Mouse (Mus musculus): ENCODE data around the gene Alg14. TPM values are rescaled to one million over a fixed set of nuclear protein-coding genes. Genes with fewer than 3 reads are reported as not detected.
A peak's percentile ranks its signal among the peaks of the same experiment; 100 is the strongest.

Gene Alg14
- total and polyA plus RNA-seq, 3 experiments = 6.0 to 10.2 (median 6.3) TPM

DNA sequence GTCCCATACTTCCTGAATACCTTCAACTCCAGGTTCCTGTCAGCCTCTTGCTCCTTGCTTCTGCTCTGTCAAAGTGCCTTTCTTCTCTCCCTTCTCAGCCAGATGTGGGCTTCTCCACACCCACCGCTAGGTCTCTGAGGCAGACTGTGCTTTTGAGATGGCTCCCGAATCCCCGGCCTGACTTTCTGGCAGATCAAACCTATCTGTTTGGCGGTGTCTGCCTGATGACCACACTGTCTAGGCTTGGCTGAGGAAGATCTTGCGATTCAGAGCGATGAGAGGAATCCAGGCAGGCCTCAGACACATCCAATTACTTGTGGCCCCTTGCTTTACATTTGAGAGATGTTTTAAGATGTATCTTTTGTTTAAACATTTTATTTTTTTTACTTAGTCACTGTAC lies 110.5 kb downstream of the Alg14 start:
- dilution Hi-C loops (cut with MboI; ENCODE audit: extremely low pct_ligation_motif_present, extremely low pct_unique_long_range_greater_than_20kb, low sequenced_read_pairs) (no loop called here), in situ Hi-C loops (cut with MboI; ENCODE audit: low pct_ligation_motif_present, low pct_unique_long_range_greater_than_20kb, low sequenced_read_pairs) (no loop called here)
- DNase-seq (ENCODE audit: extremely low read depth) = no peak
- TF ChIP-seq RAD21 (IDR thresholded peaks at IDR 0.05; ENCODE audit: low read depth, low read length) = no peak
- no peak for TF ChIP-seq RCOR1 (conservative IDR thresholded peaks at IDR 0.05; ENCODE audit: low read depth, low read length)
- no peak for TF ChIP-seq MAFK (IDR thresholded peaks at IDR 0.05; ENCODE audit: insufficient replicate concordance, low read length)
- TF ChIP-seq PAX5 (IDR thresholded peaks at IDR 0.05; ENCODE audit: low read length) = no peak
- TF ChIP-seq MAZ (IDR thresholded peaks at IDR 0.05; ENCODE audit: low read depth, low read length) = no peak
- no peak for TF ChIP-seq USF2 (conservative IDR thresholded peaks at IDR 0.05; ENCODE audit: low read depth, low read length)
- no peak for TF ChIP-seq GABPA (IDR thresholded peaks at IDR 0.05; ENCODE audit: insufficient replicate concordance, low read depth, low read length)
- no peak for TF ChIP-seq MXI1 (IDR thresholded peaks at IDR 0.05; ENCODE audit: low read depth, low read length)
- no peak for TF ChIP-seq NELFE (IDR thresholded peaks at IDR 0.05; ENCODE audit: low read depth, low read length)
- TF ChIP-seq MYC (IDR thresholded peaks at IDR 0.05; ENCODE audit: low read depth, low read length) = no peak
- TF ChIP-seq USF1 (IDR thresholded peaks at IDR 0.05; ENCODE audit: low read depth, low read length) = no peak
- no peak for TF ChIP-seq EP300 (IDR thresholded peaks at IDR 0.05; ENCODE audit: low read length)
- TF ChIP-seq ZKSCAN1 (IDR thresholded peaks at IDR 0.05; ENCODE audit: borderline replicate concordance, low read depth, low read length) = no peak
- no peak for TF ChIP-seq NRF1 (IDR thresholded peaks at IDR 0.05; ENCODE audit: low read depth, low read length)
- no peak for TF ChIP-seq SIN3A (IDR thresholded peaks at IDR 0.05; ENCODE audit: low read length)
- no peak for TF ChIP-seq ETS1 (conservative IDR thresholded peaks at IDR 0.05; ENCODE audit: low read depth, low read length)
- TF ChIP-seq KAT2A (IDR thresholded peaks at IDR 0.05; ENCODE audit: insufficient replicate concordance, low read length) = no peak
- TF ChIP-seq SMC3 (IDR thresholded peaks at IDR 0.05; ENCODE audit: low read depth, low read length) = no peak
- TF ChIP-seq TBP (conservative IDR thresholded peaks at IDR 0.05; ENCODE audit: low read depth, low read length) = no peak
- no peak for TF ChIP-seq POLR2AphosphoS2 (IDR thresholded peaks at IDR 0.05; ENCODE audit: low read depth, low read length)
- Histone ChIP-seq H3K9me3 (replicated peaks; ENCODE audit: low read length) (no peaks in the 10 kb centered on the region), H3K4me1 (ENCODE audit: control insufficient read depth in 1 of 2, insufficient read depth in 2 of 2) (no peaks in the 10 kb centered on the region), H3K27ac (ENCODE audit: insufficient read depth, low read depth) (no peak overlapping the region), H3K4me2 (ENCODE audit: insufficient read depth, low read depth, poor library complexity, severe bottlenecking) (no peak overlapping the region), H3K9ac (ENCODE audit: insufficient read depth, low read depth) (no peak overlapping the region), H3K79me2 (replicated peaks; ENCODE audit: control insufficient read depth, extremely low read depth, insufficient read depth, poor library complexity, severe bottlenecking) (no peaks in the 10 kb centered on the region), H3K36me3 (replicated peaks in 1 of 2; ENCODE audit: control insufficient read depth in 1 of 2, insufficient read depth in 1 of 2, low read length in 1 of 2) (no peaks in the 10 kb centered on the region), H3K27me3 (replicated peaks) (no peaks in the 10 kb centered on the region), H3K4me3 (replicated peaks in 1 of 3; ENCODE audit: low read depth in 2 of 3, low read length in 2 of 3, poor library complexity in 1 of 3) (no peak overlapping the region)

- no peak for DNase-seq (ENCODE audit: extremely low read depth)
- Histone ChIP-seq H3K79me2 (replicated peaks; ENCODE audit: control insufficient read depth, extremely low read depth, insufficient read depth, poor library complexity, severe bottlenecking) (no peaks in the 10 kb centered on the region), H3K9ac (ENCODE audit: insufficient read depth, low read depth) (no peak overlapping the region), H3K27ac (ENCODE audit: insufficient read depth, low read depth) (no peak overlapping the region), H3K9me3 (replicated peaks; ENCODE audit: low read length) (no peaks in the 10 kb centered on the region), H3K27me3 (replicated peaks) (no peaks in the 10 kb centered on the region), H3K4me1 (ENCODE audit: control insufficient read depth in 1 of 2, insufficient read depth in 2 of 2) (peaks cover 0 to 4% of the 10 kb centered on the region in 2 experiments; a peak in 1 of 4 replicates), H3K4me3 (replicated peaks in 1 of 3; ENCODE audit: low read depth in 2 of 3, low read length in 2 of 3, poor library complexity in 1 of 3) (no peak overlapping the region), H3K36me3 (replicated peaks in 1 of 2; ENCODE audit: control insufficient read depth in 1 of 2, insufficient read depth in 1 of 2, low read length in 1 of 2) (no peaks in the 10 kb centered on the region), H3K4me2 (ENCODE audit: insufficient read depth, low read depth, poor library complexity, severe bottlenecking) (no peak overlapping the region)
- dilution Hi-C loops (cut with MboI; ENCODE audit: extremely low pct_ligation_motif_present, extremely low pct_unique_long_range_greater_than_20kb, low sequenced_read_pairs) (no loop called here), in situ Hi-C loops (cut with MboI; ENCODE audit: low pct_ligation_motif_present, low pct_unique_long_range_greater_than_20kb, low sequenced_read_pairs) (no loop called here)
- TF ChIP-seq MAX (IDR thresholded peaks at IDR 0.05; ENCODE audit: low read length) (no peak), JUND (conservative IDR thresholded peaks at IDR 0.05; ENCODE audit: low read depth, low read length) (no peak), ZNF384 (IDR thresholded peaks at IDR 0.05; ENCODE audit: low read depth, low read length) (peak; percentile 41; the same call in 1 of the 2 replicates), GABPA (IDR thresholded peaks at IDR 0.05; ENCODE audit: insufficient replicate concordance, low read depth, low read length) (no peak), CHD2 (IDR thresholded peaks at IDR 0.05; ENCODE audit: low read length) (no peak), PAX5 (IDR thresholded peaks at IDR 0.05; ENCODE audit: low read length) (no peak), IRF4 (IDR thresholded peaks at IDR 0.05; ENCODE audit: low read depth, low read length) (no peak), BHLHE40 (IDR thresholded peaks at IDR 0.05; ENCODE audit: low read depth, low read length) (no peak), CTCF (conservative IDR thresholded peaks at IDR 0.05 in 1 of 2, IDR thresholded peaks at IDR 0.05 in 1 of 2; ENCODE audit: low read depth in 2 of 2, low read length in 2 of 2) (0 out of 4 replicates have a peak, but pooled peaks of 1 of the 2 experiments have one; percentile 11), EP300 (IDR thresholded peaks at IDR 0.05; ENCODE audit: low read length) (no peak), ZKSCAN1 (IDR thresholded peaks at IDR 0.05; ENCODE audit: borderline replicate concordance, low read depth, low read length) (no peak), ELF1 (IDR thresholded peaks at IDR 0.05; ENCODE audit: low read depth, low read length) (no peak), KAT2A (IDR thresholded peaks at IDR 0.05; ENCODE audit: insufficient replicate concordance, low read length) (no peak)
Measured at GRCm38 (mm10) chr3:121403449-121403848, 111.9 kb downstream of the Alg14 start.
